Mouse (Mus musculus) lung, adult 2 months (tissue): ENCODE results near the gene Terf2. TPM values are rescaled to one million over a fixed set of nuclear protein-coding genes. Genes with fewer than 3 reads are reported as not detected.

Experiments
- DNase-seq: peaks from one replicate; pipeline ENCODE4 v3.0.0; 2022
- H3K4me1 ChIP-seq: fragments of 200-500 bp; 2 replicates; pipeline ENCODE4 v1.6.1; 2011; ENCODE audit warnings: low read length; ENCODE audit not compliant: control insufficient read depth, insufficient read depth
- H3K4me3 ChIP-seq: fragments of 200-500 bp; replicated peaks from 2 replicates; pipeline ENCODE3; 2011; ENCODE audit warnings: low read depth, mild to moderate bottlenecking, control low read depth, low read length; ENCODE audit errors: extremely low read depth
- CTCF ChIP-seq: fragments of 200-500 bp; IDR thresholded peaks from 2 replicates; pipeline ENCODE4 v1.5.1; 2011; ENCODE audit warnings: mild to moderate bottlenecking, low read length, control low read depth; ENCODE audit not compliant: insufficient read depth
- POLR2A ChIP-seq: fragments of 200-500 bp; IDR thresholded peaks from 2 replicates; pipeline ENCODE4 v1.6.1; 2011; ENCODE audit warnings: low read depth, mild to moderate bottlenecking, control low read depth, low read length, borderline replicate concordance; ENCODE audit errors: extremely low read depth
- WGBS: fragments of 180-500 bp; shearing (Covaris S2); methylation state at CpG from one replicate; pipeline ENCODE4 v1.1.7; 2018; 5-methylcytosine and 5-hydroxymethylcytosine counted together
- polyA plus RNA-seq: library from polyadenylated mRNA; depleted of rRNA; stranded (reverse); fragments of >200 nt; gene quantifications from 2 replicates; pipeline ENCODE4 v1.2.3, GENCODE M21; 2012

The Terf2 gene
- polyA plus RNA-seq, 1 experiment = 13.5 TPM

GRCm38 (mm10) chr8:107117019-107117418, 20.7 kb upstream of the Terf2 start:
- Histone ChIP-seq H3K4me3 (no peak overlapping the region), H3K4me1 (peaks cover 24% of the 10 kb centered on the region)
- 23% methylated on average over 2 of the region's 2 CpGs for WGBS
- no peak for TF ChIP-seq CTCF
- TF ChIP-seq POLR2A = no peak
- DNase-seq = peak; percentile 25

GRCm38 (mm10) chr8:107116023-107116422, 19.7 kb upstream of the Terf2 start:
- peaks cover 24% of the 10 kb centered on the region for H3K4me1 ChIP-seq
- 7% methylated on average over 11 of the region's 11 CpGs for WGBS
- TF ChIP-seq POLR2A = no peak
- TF ChIP-seq CTCF = peak; percentile 59
- DNase-seq = peak; percentile 78
- H3K4me3 ChIP-seq = no peak overlapping the region

- H3K4me3 ChIP-seq = peak overlapping the region; percentile 6
Measured at GRCm38 (mm10) chr8:107115008-107115320, 18.6 kb upstream of the Terf2 start.

GRCm38 (mm10) chr8:107114150-107115007, 18.0 kb upstream of the Terf2 start:
- 19% methylated on average over 19 of the region's 19 CpGs for whole genome bisulfite sequencing
- Histone ChIP-seq H3K4me3 (peak overlapping the region; percentile 6), H3K4me1 (peaks cover 24% of the 10 kb centered on the region)
- peak; percentile 23 for DNase-seq
- TF ChIP-seq CTCF (no peak), POLR2A (no peak)

More at GRCm38 (mm10) chr8:107115008-107115320, 18.6 kb upstream of the Terf2 start:
- DNase-seq = no peak
- TF ChIP-seq CTCF = no peak
- TF ChIP-seq POLR2A = no peak
- peaks cover 24% of the 10 kb centered on the region for H3K4me1 ChIP-seq
- 38% methylated on average over 10 of the region's 10 CpGs for WGBS

DNA sequence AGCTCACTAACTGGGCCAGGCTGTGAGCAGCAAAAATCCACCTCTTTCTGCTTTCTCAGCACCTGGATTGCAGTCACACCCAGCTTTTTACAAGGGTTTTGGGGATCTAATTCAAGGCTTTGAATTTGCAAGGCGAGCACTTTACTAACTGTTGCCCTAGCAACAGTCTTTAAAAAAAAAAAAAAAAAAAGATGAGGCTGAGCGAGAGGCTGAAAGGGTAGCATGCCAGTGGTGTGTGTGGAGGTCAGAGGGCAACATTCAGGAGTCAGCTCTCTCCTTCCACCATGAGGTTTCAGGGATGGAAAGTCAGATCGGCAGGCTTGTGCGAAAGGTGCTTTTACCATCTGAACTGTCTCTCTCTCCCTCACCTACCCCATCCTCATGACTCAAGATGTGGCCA, 16.9 kb upstream of the Terf2 start:
- Histone ChIP-seq H3K4me3 (no peak overlapping the region), H3K4me1 (peaks cover 17% of the 10 kb centered on the region)
- 81% methylated on average over 4 of the region's 4 CpGs for WGBS
- DNase-seq = no peak
- no peak for TF ChIP-seq POLR2A
- no peak for TF ChIP-seq CTCF

GRCm38 (mm10) chr8:107111340-107112105, 15.2 kb upstream of the Terf2 start:
- no peak for DNase-seq
- H3K4me3 ChIP-seq = no peak overlapping the region
- WGBS = 76% methylated on average over 10 of the region's 11 CpGs

DNA sequence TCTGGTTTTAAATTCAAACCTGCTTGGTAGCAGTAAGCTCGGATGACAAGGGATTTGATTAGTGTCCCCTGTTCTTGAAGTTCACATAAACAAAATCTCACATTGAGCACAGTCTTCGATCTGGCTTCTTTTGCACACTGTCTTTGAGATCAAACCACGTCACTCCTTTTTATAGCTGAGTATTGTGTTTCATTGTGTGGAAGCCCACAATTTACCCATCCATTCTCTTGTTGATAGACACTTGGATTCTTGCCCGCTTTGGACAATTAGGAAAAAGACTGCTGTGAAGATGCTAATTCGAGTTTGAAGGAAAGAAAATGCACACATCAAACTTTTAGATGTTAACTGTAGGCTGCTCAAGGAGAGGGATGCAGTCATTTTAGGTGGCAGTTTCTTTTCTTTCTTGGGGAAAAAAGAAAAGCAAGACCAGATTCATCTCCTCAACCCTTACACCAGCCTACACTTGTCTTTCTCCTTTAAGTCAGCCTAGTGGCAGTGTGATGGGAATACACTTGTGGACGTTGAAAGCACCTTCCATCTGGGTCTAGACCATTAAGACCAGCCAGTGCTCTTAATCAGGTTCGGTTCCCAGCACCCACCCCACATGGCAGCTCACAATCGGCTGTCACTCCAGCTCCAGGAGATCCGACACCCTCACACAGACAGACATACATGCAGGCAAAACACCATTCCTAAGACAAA, 14.4 kb upstream of the Terf2 start:
- H3K4me1 ChIP-seq = peaks cover 13% of the 10 kb centered on the region
- WGBS = 56% methylated on average over 9 of the region's 9 CpGs
- DNase-seq = no peak
- TF ChIP-seq CTCF (no peak), POLR2A (no peak)
- no peak overlapping the region for H3K4me3 ChIP-seq

More at GRCm38 (mm10) chr8:107111340-107112105, 15.2 kb upstream of the Terf2 start:
- peaks cover 17% of the 10 kb centered on the region for H3K4me1 ChIP-seq
- TF ChIP-seq CTCF (no peak), POLR2A (no peak)

GRCm38 (mm10) chr8:107109816-107110435, 13.6 kb upstream of the Terf2 start:
- no peak for TF ChIP-seq CTCF
- TF ChIP-seq POLR2A = no peak
- WGBS = 66% methylated on average over 5 of the region's 5 CpGs

More at GRCm38 (mm10) chr8:107109816-107110435, 13.6 kb upstream of the Terf2 start:
- peaks cover 8% of the 10 kb centered on the region for H3K4me1 ChIP-seq
- H3K4me3 ChIP-seq = no peak overlapping the region
- DNase-seq = no peak
